Mouse (Mus musculus) megakaryocyte, embryonic 14.5 days (primary cell): ENCODE results near the gene Fli1.

Experiments used
- FLI1 ChIP-seq: IDR thresholded peaks from 2 replicates; pipeline ENCODE4 v1.6.1; 2012; ENCODE audit warnings: low read length, inconsistent platforms, mixed read lengths
- GATA1 ChIP-seq: IDR thresholded peaks from 3 replicates; pipeline ENCODE4 v1.6.1; 2012; ENCODE audit warnings: mixed read lengths, low read length, inconsistent platforms, borderline replicate concordance

DNA sequence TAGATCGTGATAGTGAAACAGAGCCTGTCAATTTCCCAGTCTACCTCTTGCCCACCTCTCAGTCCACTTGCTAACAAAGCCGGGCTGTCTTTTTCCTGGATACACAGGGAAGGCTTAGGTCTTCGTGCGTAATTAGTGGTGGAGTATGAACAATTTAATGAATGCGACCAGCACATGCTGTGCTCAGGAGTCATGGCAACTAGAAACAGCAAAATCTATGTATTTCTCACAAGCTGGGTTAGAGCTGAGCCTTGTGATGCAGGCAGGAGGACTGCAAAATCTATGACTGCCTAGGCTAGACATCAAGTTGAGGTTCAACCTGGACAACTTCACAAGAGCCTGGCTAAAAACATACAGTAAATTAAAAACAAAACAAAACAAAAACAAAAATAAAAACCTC, 12.5 kb downstream of the Fli1 start:
- TF ChIP-seq GATA1 (no peak), FLI1 (no peak)
